Mouse (Mus musculus) ZHBTc4 (cell line): ENCODE measurements around the gene Stk39.

Experiments used
- DNase-seq: peaks from one replicate; pipeline ENCODE4 v3.0.0-alpha.2; 2011; ENCODE audit warnings: low read depth, low spot score

Stk39 gene

DNA sequence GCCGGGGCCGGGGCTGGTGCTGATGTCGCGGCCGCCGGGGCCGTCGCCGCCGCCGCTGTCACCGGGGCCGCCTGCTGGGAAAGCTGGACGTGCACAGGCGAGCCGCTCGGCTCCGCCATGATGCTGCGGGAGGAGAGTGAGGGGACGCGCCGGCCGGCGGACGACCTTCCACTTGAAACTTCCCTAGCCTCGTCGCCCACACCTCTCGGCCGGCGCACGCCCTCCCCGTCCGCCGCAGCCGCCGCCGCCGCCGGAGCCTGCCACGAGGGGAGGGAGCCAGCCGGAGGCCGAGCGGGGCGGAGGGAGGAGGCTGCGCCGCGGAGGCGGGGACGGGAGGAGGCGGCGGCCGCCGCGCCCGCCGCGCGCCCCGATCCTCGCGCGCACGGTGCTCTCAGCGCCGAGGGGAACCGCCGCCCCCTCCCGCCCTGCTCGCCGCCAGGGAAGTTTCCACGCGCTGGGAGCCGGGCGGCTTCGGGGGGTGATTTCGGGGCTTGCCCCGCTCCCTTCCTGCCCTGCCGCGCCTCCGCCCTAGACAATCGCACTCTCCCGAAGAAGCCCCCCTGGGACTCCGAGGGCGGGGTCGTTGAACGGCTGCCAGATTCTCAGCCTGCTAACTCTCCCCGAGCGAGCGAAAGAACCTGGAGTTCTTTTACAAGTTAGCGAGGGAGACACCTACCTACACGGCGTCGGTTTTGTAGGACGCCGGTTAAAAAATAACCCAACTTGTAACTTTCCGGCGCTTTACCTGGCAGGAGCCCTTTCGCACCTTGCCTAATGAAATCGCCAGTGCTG lies at the start of gene Stk39:
Gene Stk39, minus strand, starts transcription at position 510 of the 792 bp plus-strand sequence.
- DNase-seq: peak; percentile 83

DNA sequence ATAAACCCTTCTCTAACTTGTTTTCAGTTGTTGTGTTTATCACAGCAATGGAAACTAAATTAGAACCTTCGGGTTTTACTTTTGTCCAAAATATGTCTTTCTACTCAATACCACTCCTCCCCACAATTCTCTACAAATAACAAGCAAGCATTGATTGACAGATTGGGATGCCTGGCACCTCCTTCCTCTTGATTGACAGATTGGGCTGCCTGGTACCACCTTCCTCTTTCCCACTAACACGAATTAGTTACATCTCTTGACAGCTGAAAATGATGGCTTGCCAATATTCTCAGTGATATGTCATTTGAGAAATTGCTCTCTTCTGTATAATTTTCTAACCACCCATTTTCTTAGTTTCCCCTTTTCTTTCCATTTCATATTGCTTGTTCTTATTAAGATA lies 43.3 kb upstream of the Stk39 start:
- DNase-seq: no peak

DNA sequence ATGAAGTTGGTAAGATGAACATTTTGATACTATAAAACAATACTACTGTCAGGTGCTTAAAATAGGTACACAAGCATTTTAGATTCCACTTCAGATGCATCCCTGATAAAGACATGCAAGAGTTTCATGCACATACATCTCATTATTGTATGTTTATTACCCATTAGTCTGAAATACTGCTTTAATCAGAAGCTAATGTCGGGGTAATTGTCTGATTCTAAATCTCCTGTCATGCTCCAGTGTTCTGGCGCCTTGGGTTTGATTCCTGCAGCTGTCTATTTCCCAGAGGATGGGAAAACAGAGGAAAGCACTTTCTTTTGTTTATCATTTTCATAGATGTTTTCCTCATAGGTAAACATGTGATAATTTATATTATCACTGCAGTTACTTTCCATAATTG lies 31.1 kb upstream of the Stk39 start:
- no peak for DNase-seq

DNA sequence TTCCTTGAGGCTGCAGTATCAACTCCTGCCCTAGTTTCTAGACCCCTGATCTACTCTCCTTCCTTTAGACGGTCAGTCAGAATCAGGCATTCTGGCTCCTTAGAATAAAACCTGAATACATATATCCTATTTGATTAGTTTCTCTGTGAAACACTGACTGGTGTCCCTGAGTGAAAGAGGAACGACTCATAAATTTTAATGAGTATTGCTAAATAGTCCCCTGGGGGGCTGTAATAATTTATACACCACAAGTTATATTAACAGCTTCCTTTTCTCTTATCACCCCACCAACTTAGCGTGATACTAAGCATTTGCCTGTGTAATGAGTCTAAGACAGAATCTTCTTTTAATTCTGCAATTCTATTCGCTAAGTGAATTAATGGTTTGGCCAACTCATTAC lies 30.7 kb upstream of the Stk39 start:
- DNase-seq: no peak

DNA sequence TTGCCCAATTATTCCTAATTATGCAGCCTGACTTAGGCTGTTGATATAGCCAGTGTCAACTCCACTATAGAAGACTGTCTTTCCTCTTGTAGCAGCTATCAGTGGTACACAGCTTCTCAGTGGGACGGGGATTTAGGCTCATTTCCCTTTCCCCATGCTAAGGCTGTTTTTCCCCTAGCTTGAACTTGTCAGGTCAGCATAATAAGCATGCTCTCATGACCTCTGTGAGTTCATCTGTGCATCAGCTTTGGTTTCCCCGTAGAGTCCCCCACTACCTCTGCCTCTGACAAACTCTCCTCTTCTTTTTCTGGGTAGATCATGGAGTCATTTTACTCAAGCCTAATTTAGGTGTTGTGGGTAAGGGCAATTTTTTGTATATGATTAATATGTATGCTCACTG lies 30.2 kb upstream of the Stk39 start:
- no peak for DNase-seq

DNA sequence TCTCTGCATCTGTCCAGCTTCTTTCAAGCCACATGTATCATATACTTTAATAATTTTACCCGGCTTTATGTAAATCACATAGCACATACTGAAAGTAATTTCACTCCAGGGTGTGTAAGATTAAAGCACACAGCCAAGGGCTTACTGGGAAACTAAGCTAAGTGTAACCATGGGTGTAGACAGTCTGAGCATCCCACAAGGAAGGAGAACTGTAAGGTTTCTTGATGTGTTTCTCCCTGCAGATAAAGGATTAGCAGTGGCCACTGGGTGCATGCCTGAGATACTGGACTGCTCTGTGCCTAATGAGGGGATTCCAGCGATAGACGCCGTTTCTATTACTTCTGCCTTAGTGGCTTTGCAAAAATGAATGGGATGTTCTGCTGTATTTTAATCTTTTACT lies 14.2 kb upstream of the Stk39 start:
- DNase-seq: no peak

DNA sequence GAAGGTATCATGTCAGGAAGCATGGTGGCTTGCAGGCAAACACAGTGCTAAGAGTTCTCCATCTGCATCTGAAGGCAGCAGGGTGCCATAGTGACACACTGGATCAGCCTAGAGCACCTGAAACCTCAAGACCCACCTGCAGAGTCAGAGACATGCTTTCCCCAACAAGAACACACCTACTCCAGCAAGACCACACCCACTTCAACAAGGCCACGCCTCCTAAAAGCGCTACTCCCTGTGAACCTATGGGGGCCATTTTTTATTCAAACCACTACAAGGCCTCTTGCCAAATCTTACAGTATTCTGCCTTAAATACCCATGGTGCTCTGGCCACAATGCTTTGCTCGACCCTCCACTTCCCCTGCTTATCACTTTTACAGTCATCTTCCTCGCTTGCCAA lies 13.1 kb upstream of the Stk39 start:
- peak; percentile 42 for DNase-seq

GRCm38 (mm10) chr2:68482896-68483295 lies 10.8 kb upstream of the Stk39 start:
- DNase-seq: no peak

DNA sequence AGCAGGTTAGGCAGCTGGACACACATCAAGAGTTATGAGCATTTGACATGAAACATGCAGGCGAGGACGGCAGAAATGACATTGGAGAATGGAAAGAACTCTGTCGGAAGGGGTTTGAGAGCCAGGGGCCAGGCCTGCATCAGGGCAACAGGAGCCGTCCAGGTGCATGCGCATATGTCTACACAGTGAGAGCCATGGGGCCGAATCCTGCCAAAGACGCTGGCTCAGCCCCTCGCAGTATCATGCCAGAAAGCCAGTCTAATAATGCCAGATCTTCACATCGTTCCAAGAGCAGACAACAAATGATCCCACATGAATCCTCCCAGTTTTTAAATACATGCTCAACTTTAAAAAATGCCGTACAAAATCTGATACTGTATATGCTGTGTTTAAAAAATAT lies 7.8 kb upstream of the Stk39 start:
- DNase-seq: no peak

DNA sequence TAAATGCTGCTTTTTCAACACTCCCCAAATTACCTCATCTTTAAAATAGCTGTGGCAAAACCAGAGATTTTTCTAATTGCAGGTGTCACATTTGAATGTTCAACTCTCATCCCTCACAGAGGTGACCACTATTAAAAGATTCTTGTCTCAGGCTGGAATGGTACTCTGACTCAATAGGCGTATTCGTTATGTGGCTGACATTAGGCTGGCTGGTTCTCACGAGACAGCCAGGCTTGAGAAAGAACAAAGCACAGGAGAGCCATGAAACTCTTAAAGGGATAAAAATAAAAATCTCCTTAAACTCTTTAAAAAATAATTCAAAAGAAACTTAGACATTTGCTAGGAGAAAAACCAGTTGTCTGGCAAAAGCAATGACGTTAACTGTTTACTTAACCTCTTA lies 853 bp upstream of the Stk39 start:
- no peak for DNase-seq

GRCm38 (mm10) chr2:68472551-68472910 lies 463 bp upstream of the Stk39 start:
- DNase-seq: no peak

GRCm38 (mm10) chr2:68470891-68471758 lies 943 bp downstream of the Stk39 start:
- peak; percentile 66 for DNase-seq

GRCm38 (mm10) chr2:68469491-68469890 lies 2.6 kb downstream of the Stk39 start:
- DNase-seq: no peak

- peak; percentile 60 for DNase-seq
Observed at GRCm38 (mm10) chr2:68468698-68469097, 3.4 kb downstream of the Stk39 start.

GRCm38 (mm10) chr2:68468259-68468658 lies 3.8 kb downstream of the Stk39 start:
- DNase-seq: no peak

- DNase-seq: no peak
Observed at GRCm38 (mm10) chr2:68467085-68467978, 4.7 kb downstream of the Stk39 start.

- DNase-seq: no peak
Observed at GRCm38 (mm10) chr2:68466124-68467070, 5.7 kb downstream of the Stk39 start.

- no peak for DNase-seq
Observed at GRCm38 (mm10) chr2:68465266-68466123, 6.6 kb downstream of the Stk39 start.

- DNase-seq: no peak
Observed at GRCm38 (mm10) chr2:68464456-68464855, 7.6 kb downstream of the Stk39 start.

DNA sequence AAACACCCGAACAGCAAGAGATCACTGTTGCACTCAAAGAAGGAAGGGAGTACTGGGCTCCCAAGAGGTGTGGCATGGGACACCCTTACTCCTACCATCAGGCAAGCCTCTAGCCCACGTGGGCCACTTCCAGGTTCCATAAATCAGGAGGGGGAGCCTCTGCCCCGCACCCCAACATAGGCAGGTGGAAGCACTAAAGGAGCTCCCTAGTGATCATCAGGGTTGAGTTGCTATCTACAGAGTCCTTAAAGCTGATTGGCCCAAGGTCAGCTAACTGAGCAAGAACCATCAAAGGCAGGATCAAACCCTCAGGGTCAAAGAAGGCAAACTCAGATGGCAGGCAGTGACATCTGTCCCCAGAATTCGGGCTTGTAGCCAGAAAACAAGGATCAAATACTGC lies 8.3 kb downstream of the Stk39 start:
- DNase-seq: no peak
